Mouse (Mus musculus) megakaryocyte, embryonic 14.5 days (primary cell): Measurements from ENCODE around the gene Actr2.

Source experiments
- FLI1 ChIP-seq: IDR thresholded peaks from 2 replicates; pipeline ENCODE4 v1.6.1; 2012; ENCODE audit warnings: low read length, inconsistent platforms, mixed read lengths
- GATA1 ChIP-seq: IDR thresholded peaks from 3 replicates; pipeline ENCODE4 v1.6.1; 2012; ENCODE audit warnings: mixed read lengths, low read length, inconsistent platforms, borderline replicate concordance

DNA sequence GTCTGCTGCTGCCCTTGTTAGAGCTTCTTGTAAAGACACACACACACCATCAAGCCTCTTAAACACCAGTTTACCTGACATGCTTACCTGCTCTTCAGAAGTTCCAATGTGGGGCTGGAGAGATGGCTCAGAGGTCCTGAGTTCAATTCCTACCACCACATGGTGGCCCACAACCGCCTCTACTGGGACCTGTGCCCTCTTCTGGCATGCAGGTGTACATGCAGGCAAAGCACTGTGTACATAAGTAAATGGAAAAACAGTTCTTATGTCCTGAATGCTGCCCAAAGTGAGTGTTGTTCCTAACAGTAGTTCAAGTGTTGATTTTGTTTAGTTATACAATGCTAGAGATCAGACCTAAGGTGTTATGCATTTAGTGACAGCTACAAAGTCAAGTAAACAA is 56.5 kb downstream of the Actr2 start:
- TF ChIP-seq GATA1 (no peak), FLI1 (no peak)
